Mouse (Mus musculus) cerebellum, adult 8-10 months (tissue): ENCODE measurements around the gene Zc3h18.
A peak's percentile ranks its signal among the peaks of the same experiment; 100 is the strongest.

Experiments
- DNase-seq: peaks from one replicate; pipeline ENCODE4 v3.0.0; 2022

The Zc3h18 gene

GRCm38 (mm10) chr8:122347811-122348552 is 28.4 kb upstream of the Zc3h18 start:
- DNase-seq = peak; percentile 87

- no peak for DNase-seq
Measured at GRCm38 (mm10) chr8:122349357-122350297, 26.8 kb upstream of the Zc3h18 start.

- no peak for DNase-seq
Measured at GRCm38 (mm10) chr8:122350309-122351089, 25.9 kb upstream of the Zc3h18 start.

- DNase-seq = no peak
Measured at GRCm38 (mm10) chr8:122354157-122354556, 22.3 kb upstream of the Zc3h18 start.

GRCm38 (mm10) chr8:122355642-122356606 is 20.5 kb upstream of the Zc3h18 start:
- DNase-seq = no peak

- DNase-seq = no peak
Measured at GRCm38 (mm10) chr8:122357202-122357601, 19.2 kb upstream of the Zc3h18 start.

GRCm38 (mm10) chr8:122357641-122358040 is 18.8 kb upstream of the Zc3h18 start:
- DNase-seq = no peak

GRCm38 (mm10) chr8:122359111-122359775 is 17.2 kb upstream of the Zc3h18 start:
- no peak for DNase-seq

- no peak for DNase-seq
Measured at GRCm38 (mm10) chr8:122360696-122361416, 15.6 kb upstream of the Zc3h18 start, which contains the start of gene Trhr2. TSS of gene Trhr2 (minus strand) at chr8:122360746.

GRCm38 (mm10) chr8:122362271-122362670 is 14.1 kb upstream of the Zc3h18 start:
- no peak for DNase-seq

GRCm38 (mm10) chr8:122362967-122363366 is 13.4 kb upstream of the Zc3h18 start:
- DNase-seq = no peak

- no peak for DNase-seq
Measured at GRCm38 (mm10) chr8:122368494-122368893, 7.9 kb upstream of the Zc3h18 start.

GRCm38 (mm10) chr8:122369665-122370064 is 6.7 kb upstream of the Zc3h18 start:
- peak; percentile 60 for DNase-seq

GRCm38 (mm10) chr8:122371706-122372105 is 4.7 kb upstream of the Zc3h18 start:
- no peak for DNase-seq

GRCm38 (mm10) chr8:122375320-122375719 is 1.1 kb upstream of the Zc3h18 start:
- DNase-seq = peak; percentile 20

- no peak for DNase-seq
Measured at GRCm38 (mm10) chr8:122375751-122376364, 551 bp upstream of the Zc3h18 start.

- DNase-seq = no peak
Measured at GRCm38 (mm10) chr8:122383039-122383438, 6.6 kb downstream of the Zc3h18 start.

- DNase-seq = no peak
Measured at GRCm38 (mm10) chr8:122389357-122389756, 12.9 kb downstream of the Zc3h18 start.

GRCm38 (mm10) chr8:122390758-122391157 is 14.3 kb downstream of the Zc3h18 start:
- DNase-seq = no peak

- no peak for DNase-seq
Measured at GRCm38 (mm10) chr8:122393717-122394116, 17.3 kb downstream of the Zc3h18 start.
